Mouse (Mus musculus) lung, adult 18-20 months (tissue): ENCODE data around the gene Fam131c.

ENCODE experiments used
- DNase-seq, 2 experiments: peaks; one replicate each; pipeline ENCODE4 v3.0.0; 2022; ENCODE audit warnings: mixed read lengths in 2 of 2

Gene Fam131c

GRCm38 (mm10) chr4:141359222-141359621 lies 8.8 kb upstream of the Fam131c start:
- DNase-seq, result no peak

DNA sequence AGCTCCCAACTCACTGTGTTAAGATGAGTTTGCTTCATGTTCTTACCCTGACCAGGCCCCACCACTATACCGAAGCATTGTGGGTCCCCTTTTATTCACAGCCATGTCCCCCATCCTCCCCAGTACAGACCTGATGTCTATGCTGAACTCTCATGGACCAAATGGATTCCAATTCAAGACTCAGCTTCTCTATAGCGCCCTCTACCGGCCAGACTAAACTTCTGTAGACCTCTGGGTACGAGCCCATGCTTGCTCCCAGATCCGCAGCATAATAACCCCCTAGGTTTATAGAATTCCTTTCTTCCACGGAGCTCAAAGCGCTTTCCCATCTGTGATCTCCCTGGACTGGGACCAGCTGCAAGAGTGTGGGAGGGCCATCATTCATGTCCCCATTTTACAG lies 7.2 kb upstream of the Fam131c start:
- peak in 1 of 2 experiments; percentile 48 for DNase-seq

DNA sequence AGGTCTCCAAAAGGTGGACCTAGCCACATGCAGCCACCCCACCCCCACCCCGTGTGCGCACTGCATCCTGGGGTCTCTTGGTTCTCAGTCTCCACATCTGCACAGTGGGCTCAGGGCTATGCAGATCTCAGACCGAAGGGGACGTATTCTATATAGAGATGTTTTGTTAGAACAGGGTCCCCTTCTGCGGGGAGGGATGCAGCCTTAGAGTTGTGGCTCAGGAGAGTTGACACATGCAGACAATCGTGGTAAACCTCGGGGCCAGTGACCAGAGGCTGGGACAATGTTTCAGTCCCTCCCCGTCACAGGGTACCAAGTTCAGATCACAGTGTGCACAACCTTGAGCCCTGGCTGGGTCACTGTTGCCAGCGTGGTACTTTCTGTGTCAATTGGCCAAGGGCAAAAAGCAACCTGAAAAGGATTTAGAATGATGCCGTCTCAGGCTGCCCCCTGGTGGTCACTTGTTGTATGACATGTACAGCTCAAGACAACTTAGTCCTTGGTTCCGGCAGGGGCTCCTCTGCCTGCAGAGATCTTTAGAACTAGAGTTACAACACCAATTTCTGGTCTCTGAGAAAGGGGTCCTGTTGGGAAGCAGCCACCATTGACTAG lies 5.0 kb upstream of the Fam131c start:
- DNase-seq, result peak; percentile 72 to 78

- DNase-seq, result no peak
Measured at GRCm38 (mm10) chr4:141365126-141365525, 2.9 kb upstream of the Fam131c start.

DNA sequence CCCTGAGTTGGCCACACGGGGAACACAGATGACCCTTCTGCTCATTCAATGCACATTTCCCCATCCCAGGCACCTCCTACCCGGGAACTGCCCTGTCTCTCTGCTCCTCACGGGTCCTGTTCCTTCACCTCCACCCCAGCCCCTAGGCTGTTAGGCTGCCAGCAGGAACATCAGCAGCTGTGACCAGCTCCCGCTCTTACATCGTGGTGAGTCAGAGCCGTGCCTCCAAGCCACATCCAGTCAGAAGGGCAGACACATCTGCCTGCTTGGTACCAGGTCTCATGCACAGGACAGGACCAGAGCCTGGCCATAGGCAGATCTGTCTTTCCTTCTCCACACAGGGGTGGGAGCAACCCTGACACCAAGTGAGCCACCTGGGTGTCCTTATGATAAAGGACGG lies 2.1 kb upstream of the Fam131c start:
- DNase-seq, result no peak

GRCm38 (mm10) chr4:141372426-141372825 lies 4.4 kb downstream of the Fam131c start:
- DNase-seq, result no peak

DNA sequence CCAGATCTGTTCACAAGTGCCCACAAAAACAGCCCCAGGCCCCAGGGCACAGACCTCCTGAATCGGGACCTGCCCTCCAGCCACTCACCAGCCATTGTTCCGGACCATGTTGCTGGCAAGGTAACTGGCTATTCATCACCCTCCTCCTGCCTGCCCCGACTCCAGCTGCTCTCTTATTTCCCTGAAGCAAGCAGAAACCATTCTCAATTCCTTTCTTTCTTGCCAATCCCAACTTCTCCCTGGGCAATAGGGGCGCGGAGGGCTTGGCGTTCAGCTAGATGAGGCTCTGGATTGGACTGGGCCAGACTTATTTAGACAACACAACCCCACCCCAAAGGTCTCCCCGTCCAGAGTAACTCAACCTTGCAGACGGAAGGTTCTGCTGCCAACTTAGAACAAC lies 11.7 kb downstream of the Fam131c start:
- no peak for DNase-seq

DNA sequence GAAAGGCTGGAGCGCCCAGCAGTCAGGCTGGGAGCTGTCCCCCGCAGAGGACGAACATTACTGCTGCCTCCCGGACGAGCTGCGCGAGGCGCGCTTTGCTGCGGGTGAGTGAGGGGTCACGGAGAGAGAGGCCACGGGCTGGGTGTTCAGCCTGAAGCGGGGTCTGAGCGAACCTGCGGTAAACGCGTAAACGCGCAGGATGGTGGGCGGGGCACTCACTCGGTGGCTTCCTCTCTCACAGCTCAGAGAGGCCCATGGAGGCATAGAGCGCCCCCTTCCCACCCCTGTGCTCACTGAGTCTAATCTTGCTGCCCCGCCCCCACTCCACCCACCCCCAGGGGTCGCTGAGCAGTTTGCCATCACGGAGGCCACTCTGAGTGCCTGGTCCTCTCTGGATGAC lies 14.4 kb downstream of the Fam131c start:
- no peak for DNase-seq

DNA sequence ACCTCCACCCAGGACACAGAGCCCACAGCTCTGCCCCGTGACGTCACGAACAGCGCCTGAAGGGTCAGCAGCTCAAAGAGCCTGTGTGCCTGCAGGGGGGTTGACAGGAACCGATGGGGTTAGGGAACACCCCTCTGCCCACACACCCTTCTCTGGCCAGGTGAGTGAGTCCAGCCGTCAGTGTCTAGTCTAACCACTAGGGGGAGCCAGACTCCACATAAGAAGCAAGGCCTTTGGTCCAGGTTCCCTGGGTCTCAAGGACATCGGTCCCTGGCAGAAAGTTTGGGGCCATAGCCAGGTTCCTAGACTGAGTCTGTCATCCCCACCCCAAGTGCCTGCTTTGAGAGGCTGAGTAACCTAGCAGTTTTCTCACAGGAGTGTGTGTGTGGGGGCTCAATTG lies 17.3 kb downstream of the Fam131c start:
- DNase-seq, result peak; percentile 32 to 54

GRCm38 (mm10) chr4:141386150-141386549 lies 18.1 kb downstream of the Fam131c start:
- DNase-seq, result no peak

DNA sequence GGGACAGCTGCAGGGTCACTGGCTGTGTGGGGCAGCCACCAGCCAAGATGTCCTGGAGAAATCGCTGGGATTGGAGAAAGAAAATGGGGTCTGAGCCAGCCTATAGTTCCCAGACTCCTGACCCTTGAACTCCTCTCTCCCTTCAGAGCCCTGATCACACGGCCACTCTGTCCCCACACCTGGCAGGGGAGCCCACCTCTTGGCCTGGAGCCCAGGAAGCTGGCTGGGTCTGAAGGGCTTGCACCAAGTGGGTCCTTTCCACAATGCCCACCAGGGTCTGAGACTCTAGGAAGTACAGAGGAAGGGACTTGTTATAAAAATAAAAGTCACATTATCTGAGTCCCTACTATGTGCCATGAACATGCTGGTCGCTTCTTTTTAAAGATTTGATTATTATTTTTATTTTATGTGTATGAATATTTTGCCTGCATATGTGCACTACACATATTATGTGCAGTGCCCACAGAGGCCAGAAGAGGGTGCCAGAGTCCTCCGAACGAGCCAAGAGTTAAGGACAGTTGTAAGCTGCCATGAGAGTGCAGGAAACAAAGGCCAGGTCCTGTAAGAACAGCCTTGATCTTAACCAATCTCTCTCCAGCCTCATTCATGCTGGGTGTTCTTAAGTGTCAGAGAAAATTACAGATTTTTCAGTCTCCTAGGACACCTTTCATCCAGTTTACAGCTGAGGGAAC lies 19.2 kb downstream of the Fam131c start:
- DNase-seq, result peak; percentile 68 to 76

DNA sequence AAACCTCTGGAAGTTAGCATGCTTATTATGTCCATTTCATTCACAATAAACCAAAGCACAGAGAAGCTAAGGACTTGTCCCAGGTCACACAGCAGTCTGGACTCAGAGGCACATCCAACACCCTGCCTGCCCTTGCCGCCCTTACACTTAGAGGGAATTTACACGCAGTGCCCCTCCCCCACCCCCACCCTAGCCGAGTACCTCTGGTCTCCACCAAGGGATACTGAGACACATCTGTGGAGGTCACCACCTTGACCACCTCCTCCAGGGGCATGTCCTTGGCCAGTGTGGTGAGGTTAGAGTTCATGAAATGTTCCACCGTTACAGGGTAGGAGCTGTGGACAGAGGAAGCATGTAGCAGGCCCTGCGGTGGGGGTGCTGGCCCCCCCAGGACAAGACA lies 19.9 kb downstream of the Fam131c start:
- no peak for DNase-seq

DNA sequence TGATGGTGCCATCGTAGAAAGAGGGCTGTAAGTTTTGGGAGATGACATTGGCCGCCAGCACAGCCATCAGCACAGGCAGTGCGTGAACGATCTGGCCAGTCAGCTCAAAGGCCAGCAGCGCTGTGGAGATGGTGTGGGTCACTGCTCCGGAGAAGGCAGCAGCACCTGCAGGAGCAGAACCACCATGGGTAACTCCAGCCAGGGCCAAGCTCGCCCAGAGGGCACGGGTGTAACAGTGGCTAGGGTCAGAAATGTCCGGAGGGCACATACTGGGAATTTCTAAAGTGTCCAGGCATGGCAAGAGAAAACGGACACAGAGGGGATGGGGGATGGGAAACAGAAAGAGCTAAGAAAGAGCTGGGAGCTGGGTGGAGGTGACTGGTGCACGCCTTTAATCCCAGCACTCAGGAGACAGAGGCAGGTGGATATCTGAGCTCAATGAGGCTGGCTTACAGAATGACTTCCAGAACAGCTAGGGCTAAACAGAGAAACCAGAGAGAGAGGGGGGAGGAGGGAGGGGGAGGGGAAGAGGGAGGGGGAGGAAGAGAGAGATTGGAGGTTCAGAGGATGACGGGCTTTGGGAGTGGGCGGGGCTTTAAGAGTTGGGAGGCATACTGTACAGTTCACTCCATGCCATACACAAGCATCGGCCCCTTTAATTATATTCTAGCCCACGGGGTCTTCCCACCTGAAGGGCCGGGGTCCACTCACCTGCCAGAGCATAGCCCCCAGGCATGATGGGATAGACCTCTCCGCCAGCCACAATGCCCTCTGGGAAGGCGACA lies 21.5 kb downstream of the Fam131c start:
- no peak for DNase-seq

- no peak for DNase-seq
Measured at GRCm38 (mm10) chr4:141391293-141391692, 23.3 kb downstream of the Fam131c start.

DNA sequence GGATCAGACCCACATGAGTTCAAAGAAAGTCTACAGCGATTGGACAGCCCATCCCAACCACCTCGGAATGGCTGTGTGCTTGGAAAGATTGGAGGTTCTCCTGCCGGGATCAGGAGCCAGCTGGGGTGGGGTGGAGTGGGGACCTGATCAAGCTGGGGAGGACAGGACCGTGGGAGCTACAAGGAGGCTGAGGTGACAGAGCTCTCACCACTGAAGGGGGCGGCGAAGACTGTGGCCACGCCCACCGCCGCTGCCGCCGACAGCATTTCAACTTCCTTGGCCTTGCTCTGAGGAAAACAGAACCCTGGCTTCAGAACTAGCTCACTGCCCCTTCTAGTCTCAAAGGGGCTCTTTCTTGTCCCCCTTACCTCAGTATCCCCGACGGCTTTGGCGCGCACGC lies 26.7 kb downstream of the Fam131c start:
- no peak for DNase-seq

GRCm38 (mm10) chr4:141397861-141398260 lies 29.8 kb downstream of the Fam131c start:
- no peak for DNase-seq

DNA sequence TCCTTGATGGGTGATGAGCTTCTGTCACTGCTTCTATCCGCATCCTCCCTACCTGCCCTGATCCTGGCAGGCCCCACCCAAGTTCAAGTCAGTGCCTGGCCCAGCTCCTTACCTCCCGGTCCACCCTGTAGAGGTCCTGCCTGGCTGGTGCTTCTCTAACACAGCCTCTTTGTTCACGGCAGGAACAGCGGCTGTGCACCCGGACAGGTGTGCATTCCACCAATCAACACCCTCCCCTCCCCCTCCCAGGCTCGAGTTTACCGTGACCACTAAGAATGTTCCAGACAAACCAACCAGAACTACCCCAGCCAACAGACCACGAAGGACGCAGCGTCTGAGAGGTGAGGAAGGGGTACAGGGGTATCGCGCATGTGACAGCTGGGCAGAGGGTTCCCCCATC lies 30.5 kb downstream of the Fam131c start, which contains the start of gene Clcnka:
Gene Clcnka, minus strand, starts transcription at position 180 of the 400 bp plus-strand sequence.
- DNase-seq, result no peak

- no peak for DNase-seq
Measured at GRCm38 (mm10) chr4:141400171-141400570, 32.2 kb downstream of the Fam131c start.

GRCm38 (mm10) chr4:141404518-141405313 lies 36.7 kb downstream of the Fam131c start:
- DNase-seq, result peak; percentile 79

GRCm38 (mm10) chr4:141405314-141405622 lies 37.2 kb downstream of the Fam131c start:
- no peak for DNase-seq

DNA sequence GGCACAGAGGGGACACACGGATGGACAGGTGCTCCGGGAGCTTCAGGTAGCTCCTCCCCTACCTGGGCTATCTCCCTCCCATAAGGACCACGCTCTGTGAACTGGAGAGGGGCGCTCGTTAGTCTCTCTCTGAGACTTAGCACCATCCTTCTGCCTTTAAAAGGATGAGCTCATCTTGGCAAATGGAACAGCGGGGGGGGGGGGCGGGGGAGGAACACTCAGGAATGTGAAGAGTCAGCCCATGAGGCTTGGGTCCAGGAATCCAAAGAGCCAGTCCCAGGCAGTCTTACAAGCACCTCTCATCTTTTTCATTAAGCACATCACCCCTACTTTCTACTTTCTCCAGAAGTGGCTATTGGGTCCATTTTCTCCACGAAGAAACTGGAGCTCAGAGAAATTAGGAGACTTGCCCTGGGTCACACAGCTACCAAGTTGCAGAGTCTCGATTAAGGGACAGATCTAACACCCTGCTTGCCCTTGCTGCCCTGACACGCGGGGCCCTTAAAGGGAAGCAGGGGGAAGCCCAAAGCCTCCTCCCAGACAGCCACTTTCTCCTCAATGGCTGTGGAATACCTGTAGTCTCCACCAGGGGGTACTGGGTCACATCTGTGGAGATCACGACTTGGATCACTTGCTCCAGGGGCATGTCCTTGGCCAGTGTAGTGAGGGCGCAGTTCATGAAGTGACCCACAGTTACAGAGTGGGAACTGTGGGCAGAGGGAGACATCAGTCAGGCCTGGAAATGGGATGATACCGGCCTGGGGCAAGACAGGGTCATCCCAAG lies 38.7 kb downstream of the Fam131c start:
- DNase-seq, result peak; percentile 42 to 52

DNA sequence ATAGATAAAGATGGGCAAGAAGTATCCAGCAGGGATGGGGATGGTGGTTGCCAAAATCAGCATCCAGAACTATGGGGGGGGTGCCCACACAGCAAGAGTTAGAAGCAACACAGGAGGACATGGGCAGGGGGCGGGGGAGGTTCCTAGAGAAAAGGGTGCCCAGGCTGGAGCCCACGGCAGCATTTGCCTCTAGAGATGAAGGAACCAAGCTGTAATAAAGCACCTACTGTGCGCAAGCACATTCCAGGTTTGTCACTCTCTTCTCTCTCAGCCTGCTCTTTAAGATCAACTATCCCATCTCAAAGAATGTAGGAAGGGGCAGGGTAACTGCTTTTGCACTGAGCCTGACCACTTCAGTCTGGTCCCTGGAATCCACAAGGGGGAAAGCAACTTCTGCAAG lies 40.6 kb downstream of the Fam131c start:
- no peak for DNase-seq
